Mouse (Mus musculus) kidney, postnatal 0 days (tissue): ENCODE data around the gene Vil1. TPM values are rescaled to one million over a fixed set of nuclear protein-coding genes. Genes with fewer than 3 reads are reported as not detected.
A peak's percentile ranks its signal among the peaks of the same experiment; 100 is the strongest.

Experiments used
- ATAC-seq: fragments of 200-750 bp; cut with Nextera tagmentation; replicated peaks from 2 replicates; pipeline ENCODE4 v1.8.0; 2017; ENCODE audit warnings: low read depth, moderate number of reproducible peaks, moderate TSS enrichment, moderate library complexity; ENCODE audit not compliant: low FRiP score
- DNase-seq: peaks from one replicate; pipeline ENCODE4 v3.0.0-alpha.2; 2016; ENCODE audit warnings: low spot score
- H3K27ac ChIP-seq: fragments of 300-500 bp; sonication (generic); 2 replicates; pipeline ENCODE4 v1.5.1; 2014; ENCODE audit warnings: mild to moderate bottlenecking
- H3K27me3 ChIP-seq: fragments of 300-500 bp; sonication (generic); 2 replicates; pipeline ENCODE4 v1.6.1; 2014; ENCODE audit warnings: low read length, mixed read lengths; ENCODE audit not compliant: insufficient read depth
- H3K36me3 ChIP-seq: fragments of 300-500 bp; sonication (generic); 2 replicates; pipeline ENCODE4 v1.6.1; 2014; ENCODE audit warnings: low read length, mixed read lengths; ENCODE audit not compliant: insufficient read depth
- H3K4me1 ChIP-seq: fragments of 300-500 bp; sonication (generic); replicated peaks from 2 replicates; pipeline ENCODE4 v1.6.1; 2014; ENCODE audit warnings: antibody characterized with exemption, low read length, mixed read lengths; ENCODE audit not compliant: insufficient read depth
- H3K4me2 ChIP-seq: fragments of 300-500 bp; sonication (generic); 2 replicates; pipeline ENCODE4 v1.6.1; 2014; ENCODE audit warnings: mild to moderate bottlenecking, low read length, moderate library complexity, mixed read lengths
- H3K4me3 ChIP-seq: fragments of 300-500 bp; sonication (generic); replicated peaks from 2 replicates; pipeline ENCODE4 v1.5.1; 2014; ENCODE audit warnings: low read depth, low read length
- H3K9ac ChIP-seq: fragments of 300-500 bp; sonication (generic); 2 replicates; pipeline ENCODE4 v1.6.1; 2014; ENCODE audit warnings: low read depth, low read length
- H3K9me3 ChIP-seq: fragments of 300-500 bp; sonication (generic); replicated peaks from 2 replicates; pipeline ENCODE4 v1.6.1; 2016; ENCODE audit warnings: low read length, inconsistent platforms, mixed read lengths
- CTCF ChIP-seq: IDR thresholded peaks from 2 replicates; pipeline ENCODE4 v1.5.1; 2016; ENCODE audit warnings: antibody characterized with exemption, low read depth, mild to moderate bottlenecking, moderate library complexity
- WGBS: fragments of 180-500 bp; shearing (Covaris S2); extraction: QIAGEN DNeasy Blood & Tissue Kit; methylation state at CpG from one replicate; pipeline ENCODE4 v1.1.7; 2014; 5-methylcytosine and 5-hydroxymethylcytosine counted together
- polyA plus RNA-seq: library from polyadenylated mRNA; unstranded; fragments of >200 nt; fragmentation: Nextera tagmentation; extraction: Ambion mirVana; gene quantifications from 2 replicates; pipeline ENCODE4 v1.2.1, GENCODE M21; 2015

Vil1 gene
- polyA plus RNA-seq = 17.0 and 18.0 TPM in 2 replicates

DNA sequence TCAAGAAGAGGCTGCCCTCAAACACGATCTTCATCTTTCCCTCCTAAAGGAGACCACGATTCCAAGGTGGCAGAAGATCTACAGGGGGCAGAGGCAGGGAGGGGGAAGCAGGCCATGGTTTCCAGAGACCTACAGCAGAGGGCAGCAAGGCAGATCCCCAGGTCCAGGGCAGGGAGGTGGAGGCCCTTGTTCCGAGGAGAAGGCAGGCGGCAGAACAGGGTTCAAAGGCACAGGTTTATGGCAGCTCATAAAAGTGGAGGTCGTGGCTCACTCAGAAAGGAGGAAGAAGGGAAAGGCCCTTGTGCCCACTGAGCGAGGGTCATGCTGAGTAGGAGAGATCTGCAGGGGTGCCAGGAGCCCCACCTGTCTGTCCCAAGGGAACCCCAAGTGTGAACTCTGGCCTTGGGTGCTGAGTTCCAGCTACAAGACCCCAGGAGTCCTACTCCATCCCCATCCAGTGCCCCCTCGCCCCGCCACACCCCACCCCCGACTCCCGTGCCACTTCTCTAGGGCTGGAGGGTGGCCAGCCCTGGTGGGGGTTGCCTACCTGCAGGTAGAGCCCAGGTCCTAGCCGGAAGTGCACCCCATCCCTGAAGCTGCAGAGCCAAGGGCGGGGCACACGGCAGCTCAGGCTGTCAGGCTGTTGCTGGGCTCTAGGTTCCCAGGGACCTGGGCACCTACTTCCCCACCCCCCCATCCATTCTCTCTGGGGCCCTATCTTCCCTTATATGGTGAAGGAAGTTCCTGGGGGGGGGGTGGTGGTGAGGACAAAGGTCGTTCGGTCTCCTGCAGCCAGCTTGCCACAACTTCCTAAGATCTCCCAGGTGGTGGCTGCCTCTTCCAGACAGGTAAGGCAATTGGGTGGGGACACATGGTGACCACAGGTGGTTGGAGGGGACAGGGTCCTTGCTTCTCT is at the start of gene Vil1:
Gene Vil1, plus strand, starts transcription at position 788 of the 916 bp plus-strand sequence.
- Histone ChIP-seq H3K4me3 (no peak within 1 kb of the TSS), H3K9ac (peak within 1 kb of the TSS; percentile 31; the same call in 1 of the 2 replicates), H3K36me3 (no peaks in the 10 kb centered on the region), H3K4me2 (peak within 1 kb of the TSS; percentile 6; the same call in 1 of the 2 replicates), H3K4me1 (no peaks in the 10 kb centered on the region), H3K27ac (no peak within 1 kb of the TSS), H3K9me3 (no peaks in the 10 kb centered on the region), H3K27me3 (no peaks in the 10 kb centered on the region)
- peak; percentile 25; the same call in 1 of the 2 replicates for TF ChIP-seq CTCF
- ATAC-seq (peak; percentile 51), DNase-seq (no peak)
- 32% methylated on average over 13 of the region's 15 CpGs for WGBS

DNA sequence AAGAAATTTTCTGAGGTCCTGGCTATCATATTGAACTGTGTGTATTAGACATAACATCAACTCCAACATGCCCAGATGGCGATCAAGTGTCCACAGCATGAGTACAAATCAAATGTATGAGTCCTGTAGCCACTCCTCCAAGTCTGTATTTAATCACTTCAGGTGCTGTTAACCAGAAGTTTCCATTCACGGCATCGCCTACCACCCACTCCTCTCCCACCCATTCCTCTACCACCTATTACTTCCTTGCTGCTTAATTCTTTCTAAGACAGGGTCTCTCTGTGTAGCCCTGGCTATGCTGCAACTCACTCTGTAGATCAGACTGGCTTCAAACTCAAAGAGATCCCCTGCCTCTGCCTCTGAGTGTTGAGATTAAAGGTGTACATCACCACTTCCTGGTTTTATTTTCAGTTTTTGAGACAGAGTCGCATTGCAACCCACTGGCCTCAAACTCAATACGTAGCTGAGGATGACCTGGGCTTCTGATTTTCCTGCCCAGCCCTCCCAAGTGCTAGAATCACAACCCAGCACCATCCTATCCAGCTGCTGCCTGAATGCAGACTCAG is 49.1 kb upstream of the Vil1 start:
- H3K27ac ChIP-seq = no peak overlapping the region
- no peak for DNase-seq
- H3K4me1 ChIP-seq = no peaks in the 10 kb centered on the region
- H3K36me3 ChIP-seq = no peaks in the 10 kb centered on the region
- no peaks in the 10 kb centered on the region for H3K27me3 ChIP-seq
- ATAC-seq = no peak
- no peak overlapping the region for H3K4me3 ChIP-seq
- no peak overlapping the region for H3K4me2 ChIP-seq
- 86% methylated on average over 5 of the region's 5 CpGs for WGBS
- no peaks in the 10 kb centered on the region for H3K9me3 ChIP-seq
- H3K9ac ChIP-seq = no peak overlapping the region
- TF ChIP-seq CTCF = no peak

- peak; percentile 93 for TF ChIP-seq CTCF
- DNase-seq (peak; percentile 97), ATAC-seq (peak; percentile 54; the same call in 1 of the 2 replicates)
- H3K9ac ChIP-seq = no peak within 1 kb of the TSS
- no peak within 1 kb of the TSS for H3K27ac ChIP-seq
- WGBS = 0% methylated on average over 2 of the region's 2 CpGs
- H3K9me3 ChIP-seq = no peaks in the 10 kb centered on the region
- H3K27me3 ChIP-seq = no peaks in the 10 kb centered on the region
- no peak within 1 kb of the TSS for H3K4me3 ChIP-seq
- H3K4me2 ChIP-seq = no peak within 1 kb of the TSS; the same call in 1 of the 2 replicates
- H3K36me3 ChIP-seq = no peaks in the 10 kb centered on the region
- no peaks in the 10 kb centered on the region for H3K4me1 ChIP-seq
These were observed 47.4 kb upstream of the Vil1 start, which contains the start of gene Catip for GRCm38 (mm10) chr1:74361812-74362211. Gene Catip, plus strand, starts transcription at chr1:74362108.

DNA sequence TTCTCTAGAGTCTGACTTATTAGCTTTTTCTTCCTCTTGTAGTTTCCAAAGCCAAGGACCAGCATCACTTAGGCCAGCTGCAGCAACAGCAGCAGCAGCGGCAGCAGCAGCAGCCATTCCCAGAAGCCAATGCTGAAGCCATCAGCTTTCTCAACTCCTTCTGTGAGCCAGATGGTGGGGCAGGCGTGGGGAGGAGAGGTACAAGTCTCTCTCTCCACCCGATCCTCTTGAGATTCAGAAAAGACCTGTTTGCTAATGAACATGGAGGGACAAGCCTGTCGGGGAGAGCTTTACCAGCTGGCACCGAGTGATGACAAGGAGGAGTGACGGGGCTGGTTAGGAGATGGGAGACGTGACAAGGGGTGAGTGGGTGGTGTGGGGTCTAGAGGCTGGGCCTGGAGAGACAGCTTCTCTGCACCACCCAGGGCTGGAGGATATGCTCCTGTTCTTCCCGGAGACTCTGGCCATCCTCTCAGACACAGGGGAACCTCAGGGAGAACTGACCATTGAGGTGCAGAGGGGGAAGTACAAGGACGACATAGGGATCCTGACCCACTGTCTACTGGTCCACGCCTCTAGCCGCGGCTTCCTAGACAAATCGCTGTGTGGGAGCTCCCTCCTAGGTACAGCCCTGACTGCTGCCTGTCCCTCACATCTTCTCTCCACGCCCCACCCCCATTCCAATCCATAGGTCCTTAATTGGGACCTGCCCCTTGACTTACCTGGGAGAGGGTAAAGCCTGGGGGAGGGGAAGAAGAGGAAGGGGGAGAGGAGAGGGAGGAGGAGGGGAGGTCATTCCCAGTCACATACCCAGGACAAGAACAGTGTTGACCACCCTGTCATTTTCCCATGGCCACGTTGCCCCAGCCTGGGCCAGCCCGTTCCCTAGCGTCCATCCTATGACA is 46.6 kb upstream of the Vil1 start:
- Histone ChIP-seq H3K9ac (no peak overlapping the region), H3K4me1 (no peaks in the 10 kb centered on the region), H3K4me3 (no peak overlapping the region), H3K27ac (no peak overlapping the region), H3K9me3 (no peaks in the 10 kb centered on the region), H3K36me3 (no peaks in the 10 kb centered on the region), H3K4me2 (no peak overlapping the region; the same call in 1 of the 2 replicates), H3K27me3 (no peaks in the 10 kb centered on the region)
- no peak for TF ChIP-seq CTCF
- ATAC-seq (peak; percentile 40), DNase-seq (no peak)
- WGBS = 53% methylated on average over 17 of the region's 17 CpGs

- no peak overlapping the region for H3K4me3 ChIP-seq
- 61% methylated on average over 5 of the region's 5 CpGs for WGBS
- no peak overlapping the region for H3K4me2 ChIP-seq
- H3K4me1 ChIP-seq = no peaks in the 10 kb centered on the region
- no peak overlapping the region for H3K27ac ChIP-seq
- no peaks in the 10 kb centered on the region for H3K9me3 ChIP-seq
- H3K36me3 ChIP-seq = no peaks in the 10 kb centered on the region
- no peak for TF ChIP-seq CTCF
- no peak for ATAC-seq
- no peak for DNase-seq
- no peak overlapping the region for H3K9ac ChIP-seq
- H3K27me3 ChIP-seq = no peaks in the 10 kb centered on the region
These were observed 45.7 kb upstream of the Vil1 start for GRCm38 (mm10) chr1:74363437-74363836.

GRCm38 (mm10) chr1:74364270-74364669 is 44.9 kb upstream of the Vil1 start:
- WGBS = 62% methylated on average over 8 of the region's 8 CpGs
- no peak overlapping the region for H3K4me2 ChIP-seq
- H3K4me1 ChIP-seq = no peaks in the 10 kb centered on the region
- H3K4me3 ChIP-seq = no peak overlapping the region
- ATAC-seq (no peak), DNase-seq (no peak)
- no peaks in the 10 kb centered on the region for H3K36me3 ChIP-seq
- no peaks in the 10 kb centered on the region for H3K9me3 ChIP-seq
- no peaks in the 10 kb centered on the region for H3K27me3 ChIP-seq
- TF ChIP-seq CTCF = no peak
- no peak overlapping the region for H3K9ac ChIP-seq
- no peak overlapping the region for H3K27ac ChIP-seq
